Mouse (Mus musculus) kidney, adult 8-10 months (tissue): Measurements from ENCODE around the gene Slc11a2.

Source experiments
- DNase-seq, 2 experiments: peaks; one replicate each; pipeline ENCODE4 v3.0.0; 2022

Slc11a2 gene

DNA sequence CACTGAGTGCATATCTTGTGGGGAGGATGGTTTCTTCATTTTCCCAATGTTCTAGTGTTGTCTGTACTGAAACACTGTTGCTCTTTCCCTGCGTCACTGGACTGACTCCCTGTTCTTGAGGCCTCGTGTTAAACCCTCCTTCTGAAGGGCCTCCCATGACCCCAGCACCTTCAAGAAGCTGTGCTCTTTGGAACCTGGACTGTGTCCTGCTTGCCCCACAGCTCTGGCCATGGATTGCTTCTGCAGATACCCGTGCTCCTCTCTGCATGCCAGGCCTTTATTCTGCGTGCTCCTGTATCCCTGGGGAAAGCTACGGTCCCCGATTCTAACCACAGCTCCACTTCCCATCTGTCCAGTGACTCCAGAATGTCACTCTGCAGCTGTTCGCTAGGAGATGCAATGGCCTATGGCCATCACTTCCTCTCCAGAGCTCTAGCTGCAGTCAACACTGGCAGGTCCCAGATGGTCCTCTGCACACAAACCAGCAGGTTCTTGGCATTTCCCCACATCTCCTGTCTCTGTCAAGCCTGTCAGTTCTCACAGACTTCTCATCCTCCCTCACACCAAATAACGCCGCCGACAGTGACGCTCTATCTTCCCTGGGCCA lies 5.2 kb upstream of the Slc11a2 start:
- DNase-seq: peak; percentile 55 to 69

DNA sequence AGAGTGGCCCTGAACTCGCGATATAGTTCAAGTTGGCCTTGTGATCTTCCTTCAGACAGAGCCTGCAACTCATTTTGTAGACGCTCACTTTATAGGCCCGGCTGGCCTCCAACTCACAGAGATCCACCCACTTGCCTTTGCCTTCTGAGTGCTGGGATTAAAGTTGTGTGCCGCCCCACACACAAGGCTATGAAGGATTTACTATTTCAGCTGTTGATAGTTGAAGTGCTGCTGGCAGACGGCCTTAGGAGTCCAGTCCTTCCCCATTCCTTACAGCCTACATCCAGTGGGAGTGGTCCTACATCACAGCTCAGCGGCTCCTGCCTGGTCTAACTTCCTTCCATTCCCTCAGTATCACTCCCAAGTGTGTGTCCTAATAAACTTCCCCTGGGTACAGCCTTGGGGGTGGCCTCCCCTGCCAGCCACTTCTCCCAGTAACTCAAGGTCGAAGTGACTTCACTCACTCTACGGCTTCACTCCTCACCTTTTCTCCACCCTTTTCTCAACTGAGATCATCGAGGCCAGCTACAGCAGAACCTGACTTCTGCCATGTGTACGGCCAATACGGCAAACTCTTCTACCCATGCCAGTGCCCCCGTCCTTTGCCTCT lies 3.5 kb upstream of the Slc11a2 start:
- DNase-seq: no peak

DNA sequence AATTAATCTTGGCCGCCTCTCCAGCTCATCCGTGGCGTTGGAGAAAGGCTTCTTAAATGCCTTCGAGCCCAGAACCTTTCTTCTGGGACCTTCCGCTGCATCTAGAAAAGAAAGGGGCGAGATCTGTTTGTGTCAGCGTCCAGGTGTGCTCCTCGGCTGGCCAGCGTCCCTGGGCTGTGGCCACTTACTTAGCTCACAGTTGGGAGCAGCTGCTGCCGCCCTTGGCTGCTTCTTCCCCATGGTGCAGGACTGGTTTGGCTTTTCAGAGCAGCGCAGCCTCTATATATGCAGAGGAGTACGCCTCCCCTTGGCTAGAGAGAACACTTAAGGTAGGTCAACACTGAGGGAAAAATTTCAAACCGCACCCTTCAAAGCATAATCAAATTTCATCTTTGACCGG lies 956 bp downstream of the Slc11a2 start:
- peak in 1 of 2 experiments; percentile 53 for DNase-seq

DNA sequence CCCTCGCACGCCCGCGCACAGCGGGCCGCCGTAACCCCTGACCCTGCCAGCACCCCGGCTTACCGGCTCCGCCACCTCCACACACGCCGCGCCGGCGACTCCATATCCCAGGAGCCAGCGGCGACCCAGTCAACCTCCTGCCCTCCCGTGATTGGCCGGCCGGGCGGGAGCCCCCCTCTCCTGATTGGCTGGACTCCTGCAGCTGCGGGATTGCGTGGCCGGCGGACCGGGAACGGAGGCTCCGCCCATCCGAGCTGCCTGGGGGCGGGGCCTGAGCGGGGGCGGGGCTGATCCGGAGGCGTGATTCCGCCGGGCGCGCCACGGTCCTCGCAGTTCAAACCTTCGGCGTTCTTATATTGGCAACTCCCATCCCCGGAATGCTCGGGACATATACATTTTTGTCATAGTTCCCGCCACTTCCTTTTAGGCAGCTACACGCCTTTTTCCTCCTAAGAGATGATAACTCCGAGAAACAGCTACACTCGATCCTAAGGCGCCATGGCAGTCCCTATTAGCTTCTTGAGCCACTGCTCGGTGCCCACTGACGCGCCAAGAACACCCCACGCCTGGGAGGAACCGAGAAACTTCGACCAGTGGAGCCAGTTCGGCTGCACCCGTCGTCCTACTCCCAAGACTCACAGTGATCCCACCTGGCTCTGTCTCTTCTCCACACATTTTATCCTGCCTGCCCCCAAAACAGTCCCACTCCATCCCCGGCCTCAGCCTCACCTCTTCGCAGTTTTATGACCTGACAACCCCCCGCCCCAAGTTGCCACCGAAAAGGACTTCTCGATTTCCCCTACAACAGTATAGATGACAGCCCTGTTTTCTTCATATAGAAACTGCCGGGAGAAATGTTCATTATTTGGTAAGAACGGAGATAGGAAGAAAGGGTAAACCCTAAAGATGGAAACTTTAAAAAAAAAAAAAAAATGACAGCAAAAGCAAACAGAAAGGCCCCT lies 1.7 kb downstream of the Slc11a2 start:
- DNase-seq: peak; percentile 96

DNA sequence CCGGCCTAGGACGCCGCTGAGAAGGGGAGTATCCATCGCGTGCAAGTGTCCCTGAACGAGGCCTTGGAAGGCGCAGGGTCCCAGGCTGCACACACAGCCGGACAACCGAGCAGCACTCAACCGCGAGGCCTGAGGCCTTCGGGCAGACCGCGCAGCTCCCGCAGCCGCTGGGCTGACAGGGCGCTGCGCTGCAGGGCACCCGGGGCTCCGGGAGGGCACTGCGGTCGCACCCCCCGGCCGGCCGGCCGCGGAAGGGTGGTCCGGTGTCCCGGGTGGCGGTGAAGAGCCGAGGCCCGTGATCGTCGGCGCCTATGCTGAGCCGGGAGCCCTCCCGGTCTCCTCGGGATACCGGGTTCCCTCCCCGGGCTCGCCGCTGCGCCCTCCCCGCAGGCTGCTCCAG lies 2.4 kb downstream of the Slc11a2 start:
- no peak for DNase-seq

DNA sequence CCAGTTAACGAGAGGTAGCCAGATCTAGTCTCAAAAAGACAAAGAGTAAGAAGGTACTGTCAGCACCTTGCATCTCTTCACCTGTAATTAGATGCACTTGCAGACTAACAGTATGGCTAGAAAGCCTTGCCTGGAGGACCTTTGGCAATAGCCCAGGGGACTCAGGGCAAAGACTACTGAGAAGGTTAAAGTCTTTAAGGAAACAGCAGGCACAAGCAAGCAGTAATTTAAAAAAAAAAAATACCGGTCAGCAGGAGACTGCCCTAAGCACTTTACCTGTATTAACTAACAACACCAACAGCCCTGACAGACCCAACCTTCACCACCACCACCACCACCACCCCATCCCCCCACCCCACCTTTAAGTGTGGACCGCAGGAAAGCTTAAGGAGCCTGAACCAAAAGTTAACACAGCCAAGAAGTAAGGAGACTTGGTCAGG lies 3.1 kb downstream of the Slc11a2 start, which contains the start of gene Gm5475:
Gene Gm5475, plus strand, starts transcription at position 390 of the 440 bp plus-strand sequence.
- DNase-seq: peak; percentile 79 to 88

DNA sequence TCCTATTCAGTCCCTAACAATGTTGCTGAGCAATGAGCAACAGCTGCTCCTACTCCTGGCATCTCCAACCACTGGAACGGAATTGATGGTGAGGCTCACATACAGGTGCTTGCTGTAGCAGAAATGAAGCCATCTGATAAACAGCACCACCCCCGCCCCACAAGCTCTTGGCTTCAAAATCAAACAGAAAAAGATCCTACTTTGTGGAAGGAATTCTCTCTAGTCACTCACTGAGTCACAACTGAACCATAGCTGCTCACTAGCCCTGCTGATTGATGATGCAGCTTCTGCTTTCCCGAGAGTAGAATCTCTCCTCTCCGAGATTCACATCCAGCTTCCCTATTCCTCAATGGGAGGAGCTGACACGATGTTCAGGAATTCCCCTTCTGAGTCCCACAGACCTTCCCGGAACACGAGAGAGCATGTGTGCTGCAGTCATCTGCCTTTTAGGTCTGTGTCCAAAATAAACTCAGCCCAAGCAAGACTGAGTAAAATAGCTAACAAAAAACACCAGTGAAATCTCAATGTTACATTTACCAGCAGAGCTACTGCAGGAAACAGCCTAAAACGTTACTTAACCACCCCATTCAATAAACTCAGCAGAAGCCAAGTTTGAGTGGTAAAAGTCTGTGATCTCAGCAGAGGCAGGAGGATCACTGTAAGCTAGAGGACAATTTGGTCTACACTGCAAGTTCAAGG lies 3.7 kb downstream of the Slc11a2 start:
- no peak for DNase-seq

DNA sequence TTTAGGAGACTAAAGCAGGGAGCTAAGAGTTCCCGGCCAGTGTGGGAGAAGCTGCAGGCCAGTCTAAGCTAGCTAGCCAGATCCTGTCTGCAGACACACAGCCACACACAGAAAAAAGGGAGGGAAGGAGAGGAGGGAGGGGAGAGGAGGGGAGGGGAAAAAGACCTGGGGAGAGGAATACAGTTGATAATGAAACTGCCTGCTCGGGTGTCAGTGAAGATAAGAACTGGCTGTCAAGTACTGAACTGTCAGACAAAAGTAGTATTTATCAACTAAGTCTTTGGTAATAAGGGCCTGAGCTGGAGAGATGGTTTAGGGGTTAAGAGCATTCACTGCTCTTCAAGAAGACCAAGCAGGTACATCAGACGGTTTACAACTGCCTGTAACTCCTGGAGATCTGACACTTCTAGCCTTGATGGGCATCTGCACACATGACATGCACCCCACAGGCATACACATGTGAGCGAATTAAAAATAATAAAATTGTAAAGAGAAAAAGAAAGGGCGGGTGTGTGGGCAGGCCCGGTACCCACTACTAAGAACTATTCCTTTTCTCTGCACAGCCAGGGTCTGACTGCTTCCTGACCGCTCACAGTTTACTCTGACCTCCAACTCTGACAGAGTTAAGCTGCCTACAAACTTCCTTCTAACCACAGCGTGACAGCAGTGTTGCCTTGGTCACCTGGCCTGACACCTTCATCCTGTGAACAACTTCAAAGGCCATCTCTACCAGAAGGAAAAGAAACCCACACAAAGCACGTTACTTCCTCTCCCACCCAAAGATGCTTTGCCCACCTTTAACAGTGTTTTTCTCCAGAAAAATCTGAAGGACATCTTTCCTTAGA lies 4.7 kb downstream of the Slc11a2 start:
- DNase-seq: no peak

DNA sequence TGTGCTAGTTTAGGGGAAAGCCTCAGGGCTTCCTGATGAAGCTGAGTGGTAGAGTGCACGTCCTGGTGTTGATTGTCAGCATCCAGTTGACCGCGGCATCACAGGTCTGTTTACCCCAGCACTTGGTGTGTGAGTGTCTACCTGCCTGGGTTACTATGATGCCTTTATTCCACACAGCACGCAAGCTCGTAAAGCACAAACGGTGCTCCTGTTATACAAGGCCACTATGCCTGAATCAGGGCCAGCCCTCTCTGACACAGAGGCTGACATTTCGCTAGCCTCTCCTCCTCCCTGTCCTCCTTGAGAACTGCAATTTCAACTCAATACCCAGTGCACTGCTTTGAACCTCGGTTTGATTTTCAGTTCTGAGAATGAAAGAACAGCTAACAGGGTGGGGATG lies 5.6 kb downstream of the Slc11a2 start:
- DNase-seq: no peak

DNA sequence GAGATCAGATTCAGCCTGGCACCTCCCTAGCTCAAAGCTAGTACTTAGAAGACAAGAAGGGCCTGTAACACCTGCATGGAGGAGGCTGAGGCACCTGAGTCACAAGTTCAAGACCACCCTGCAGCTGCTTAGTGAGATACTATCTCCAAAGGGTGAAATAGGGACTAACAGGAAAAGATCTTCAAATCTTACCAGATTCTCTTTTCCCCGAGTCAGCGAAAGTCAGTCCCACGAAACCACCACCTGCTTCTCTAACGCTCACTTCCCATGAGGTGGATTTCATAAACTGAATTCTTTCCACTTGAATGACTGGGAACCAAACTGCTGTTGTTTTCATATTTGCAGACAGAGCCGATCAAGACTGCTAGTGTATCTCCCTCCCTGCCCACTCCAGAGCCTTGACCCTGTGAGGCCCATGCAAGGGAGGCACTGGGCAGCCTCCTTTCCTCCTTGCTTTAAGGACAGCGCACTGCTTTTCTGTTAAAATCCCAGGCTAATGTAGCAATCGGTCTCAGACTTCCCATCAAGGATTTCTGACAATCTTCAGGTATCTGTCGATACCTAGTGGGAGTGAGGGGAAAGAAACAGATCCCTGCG lies 6.9 kb downstream of the Slc11a2 start:
- DNase-seq: no peak

DNA sequence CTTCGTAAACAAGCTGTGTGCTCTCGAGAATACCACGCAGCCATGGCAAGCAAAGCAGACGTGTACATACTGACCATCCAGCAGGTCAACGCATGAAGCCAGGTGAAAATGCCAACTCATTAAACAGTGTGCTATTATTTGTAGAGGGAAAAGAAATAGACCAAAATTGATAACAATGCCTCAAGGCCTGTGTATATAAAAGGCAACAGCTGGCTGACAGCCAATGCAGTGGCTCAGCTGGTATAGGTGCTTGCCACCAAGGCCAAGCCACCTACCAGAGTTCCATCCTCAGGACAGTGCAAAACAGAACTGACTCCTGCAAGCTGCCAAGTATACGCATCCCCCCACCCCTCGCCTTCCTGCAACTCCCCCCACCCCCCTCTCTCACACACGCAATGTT lies 9.2 kb downstream of the Slc11a2 start:
- DNase-seq: no peak

DNA sequence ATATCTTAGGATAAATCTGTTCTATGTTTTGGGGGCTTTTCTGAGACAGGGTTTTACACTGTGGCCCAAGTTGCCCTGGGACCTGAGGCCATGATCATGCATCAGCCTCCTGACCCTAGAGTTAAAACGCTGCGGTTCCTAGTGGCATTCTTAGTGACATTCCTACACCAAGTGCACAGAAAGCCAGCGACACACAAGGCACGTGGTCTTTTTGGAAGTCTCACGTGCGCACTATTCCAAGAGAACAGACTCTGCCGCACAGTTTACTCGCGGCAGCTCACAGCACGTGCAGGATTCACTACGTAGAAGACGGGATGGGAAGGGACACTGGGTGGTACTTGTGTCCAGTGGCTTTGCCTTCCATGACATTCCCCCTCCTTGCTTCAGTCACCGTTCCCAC lies 9.9 kb downstream of the Slc11a2 start:
- no peak for DNase-seq

DNA sequence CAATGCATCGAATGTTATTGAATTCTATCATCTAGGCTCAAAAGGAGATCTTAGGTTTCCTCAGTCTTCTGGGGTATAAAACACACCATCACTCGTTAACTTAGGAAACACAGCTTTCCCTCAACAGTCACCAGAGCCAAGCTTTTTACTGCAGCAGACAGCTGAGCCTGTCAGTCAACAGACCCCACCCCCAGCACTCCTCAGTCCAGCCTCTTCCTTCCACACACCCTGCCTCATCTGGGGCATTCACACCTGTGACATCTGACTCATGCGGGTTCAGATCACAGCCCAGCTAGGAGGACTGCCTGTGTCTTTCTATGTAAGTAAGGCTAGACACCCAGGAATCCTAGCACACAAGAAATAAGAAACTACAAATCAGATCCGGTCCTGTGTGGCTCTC lies 10.9 kb downstream of the Slc11a2 start:
- DNase-seq: peak in 1 of 2 experiments; percentile 46

DNA sequence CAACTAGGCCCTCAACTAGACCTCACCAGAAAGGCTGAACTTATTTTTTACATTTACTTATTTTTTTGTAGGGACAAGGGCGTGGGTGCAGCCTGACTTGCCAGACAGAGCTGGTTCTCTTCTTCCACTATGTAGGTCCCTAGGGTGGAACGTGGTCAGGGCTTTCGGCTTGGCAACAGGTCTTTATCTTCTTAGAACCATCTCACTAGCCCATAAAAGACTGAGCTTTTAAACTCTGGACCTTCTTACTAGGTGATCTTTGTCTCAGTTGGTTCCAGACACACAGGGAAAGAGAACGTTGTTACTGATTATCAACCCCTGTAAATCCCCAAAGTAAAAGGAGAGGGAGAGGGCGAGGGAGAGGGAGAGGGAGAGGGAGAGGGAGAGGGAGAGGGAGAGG lies 11.6 kb downstream of the Slc11a2 start:
- no peak for DNase-seq

DNA sequence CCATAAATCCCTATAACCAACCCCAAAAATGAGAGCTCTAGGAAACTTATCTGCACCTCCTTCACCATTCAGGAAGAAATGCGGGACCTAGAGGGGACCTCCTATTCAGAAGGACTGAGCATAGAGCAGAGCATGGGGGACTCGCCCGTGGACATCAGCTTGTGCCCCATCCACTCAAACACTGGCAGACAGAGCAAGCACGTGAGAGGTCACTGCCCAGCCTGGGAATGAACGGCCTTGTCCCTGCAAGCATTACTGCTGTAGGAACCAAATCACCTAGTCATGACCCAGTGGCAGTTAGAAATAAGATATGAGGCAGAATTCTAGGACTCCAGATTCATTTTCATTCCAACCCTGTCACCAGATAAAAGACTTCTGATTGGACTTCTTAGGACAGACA lies 13.1 kb downstream of the Slc11a2 start:
- no peak for DNase-seq

DNA sequence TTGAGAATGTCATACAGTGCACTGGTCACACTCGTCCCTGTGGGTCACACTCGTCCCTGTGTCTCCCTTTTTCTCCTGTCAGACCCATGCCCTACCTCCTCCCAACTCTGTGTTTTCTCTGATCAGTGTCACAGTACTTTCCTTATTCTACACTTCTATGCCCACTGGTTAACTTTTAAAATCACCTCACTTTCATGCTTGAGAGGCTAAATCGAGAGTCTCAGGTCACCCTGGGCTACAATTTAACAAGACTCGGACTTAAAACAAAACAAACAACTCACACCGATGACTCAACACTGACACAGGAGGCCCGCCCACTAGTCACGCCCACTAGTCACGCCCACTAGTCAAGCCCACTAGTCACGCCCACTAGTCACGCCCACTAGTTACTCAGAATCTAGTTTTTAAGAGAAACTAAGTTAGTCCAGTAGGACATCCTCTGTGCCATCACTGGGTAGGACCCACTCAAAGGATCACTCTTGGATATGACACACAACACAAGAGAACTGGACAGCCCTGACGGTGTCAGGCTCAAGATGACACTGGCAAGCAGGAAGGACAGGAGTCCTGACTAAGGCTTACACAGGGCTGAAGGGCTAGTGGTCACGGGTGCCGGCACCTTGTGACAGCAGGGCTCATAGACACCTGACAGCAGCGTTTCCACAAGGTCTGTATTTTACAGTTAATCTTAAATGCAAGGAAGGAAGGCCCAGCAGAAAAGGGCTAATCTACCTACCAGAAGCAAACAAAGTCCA lies 13.8 kb downstream of the Slc11a2 start:
- DNase-seq: peak; percentile 89 to 91

DNA sequence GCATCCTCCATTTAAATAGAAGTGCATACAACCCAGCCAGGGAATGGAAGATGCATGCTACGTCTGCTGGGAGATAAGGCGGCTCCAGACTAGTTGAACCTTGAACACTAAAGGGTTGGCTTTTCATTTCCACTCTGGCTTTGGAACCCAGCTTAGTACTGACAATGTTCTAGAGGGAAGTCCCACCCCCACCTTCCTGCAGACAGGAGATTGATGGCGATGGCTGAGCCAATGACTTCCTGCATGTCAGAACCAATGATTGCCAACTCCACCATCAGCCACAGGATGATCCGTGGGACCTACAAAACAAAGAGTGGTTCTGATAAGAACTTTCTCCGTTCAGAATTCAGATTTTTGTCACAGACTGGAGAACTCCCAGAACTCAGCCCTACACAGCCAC lies 18.8 kb downstream of the Slc11a2 start:
- DNase-seq: no peak

DNA sequence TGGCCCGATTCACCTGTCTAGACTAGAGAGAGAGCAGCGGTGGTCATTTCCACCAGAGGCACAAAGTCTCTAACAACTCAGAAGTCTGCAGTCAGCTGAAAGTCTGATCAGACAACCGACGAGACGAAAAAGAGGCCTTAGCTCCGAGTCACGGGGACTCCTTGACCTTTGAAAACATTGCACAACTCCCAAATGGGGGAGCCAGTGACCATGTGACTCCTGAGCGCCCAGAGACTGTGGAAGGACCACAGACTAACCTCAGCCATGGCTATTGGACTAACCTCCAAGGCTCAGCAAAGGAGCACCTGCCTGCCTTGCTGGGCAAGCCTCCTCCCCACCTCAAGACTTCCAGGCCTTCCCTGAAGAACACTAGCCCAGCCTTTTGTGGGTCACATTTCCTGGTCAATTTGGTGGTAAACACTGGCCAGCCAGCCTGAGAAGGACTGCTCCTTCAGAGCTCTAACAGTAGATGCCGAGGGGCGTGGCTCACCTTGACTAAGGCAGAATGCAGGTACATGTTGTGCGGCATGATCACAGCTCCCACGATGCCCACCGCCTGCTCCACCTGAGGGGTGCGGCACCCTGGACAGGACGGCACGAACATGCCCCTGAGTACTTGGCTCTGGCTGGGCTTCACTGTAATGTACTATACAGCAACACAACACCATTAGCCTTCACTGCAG lies 21.4 kb downstream of the Slc11a2 start:
- DNase-seq: peak; percentile 82 to 87

DNA sequence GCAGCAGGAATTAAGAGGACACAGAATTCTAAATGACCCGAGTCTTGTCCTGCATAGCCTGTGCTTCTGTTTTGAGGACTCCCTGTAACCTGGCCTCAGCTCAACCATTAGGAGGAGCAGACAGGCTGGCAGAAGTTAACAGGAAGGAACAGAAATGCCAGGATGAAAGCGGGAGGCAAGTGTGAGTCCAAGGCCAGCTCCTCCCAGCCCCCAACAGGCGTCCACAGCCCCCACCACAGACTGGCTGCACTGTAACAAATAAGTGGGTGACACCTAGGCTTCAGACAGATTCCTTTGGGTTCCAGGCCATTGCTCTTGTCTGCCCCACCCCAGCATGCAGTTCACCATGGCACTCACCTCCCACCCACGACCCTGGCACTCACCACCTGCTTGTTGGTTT lies 22.1 kb downstream of the Slc11a2 start:
- DNase-seq: no peak

DNA sequence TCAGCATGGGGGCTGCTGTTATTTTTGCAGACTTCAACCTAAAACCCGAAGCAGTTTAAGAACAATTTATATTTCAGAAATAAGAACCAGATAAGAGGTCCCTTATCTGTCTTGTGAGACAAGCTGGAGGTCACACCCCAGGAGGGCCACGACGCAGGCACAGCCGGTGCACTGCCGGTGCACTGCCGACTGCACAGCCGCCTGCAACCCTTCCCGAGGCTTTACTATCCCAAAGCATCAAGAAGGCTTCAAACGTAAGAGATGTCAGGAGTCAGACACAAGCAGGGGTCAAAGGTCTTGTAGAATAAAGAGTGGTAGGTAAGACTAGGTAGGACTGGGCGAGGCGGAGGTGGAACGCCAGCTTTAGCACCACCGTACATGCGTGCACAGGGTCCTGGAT lies 22.5 kb downstream of the Slc11a2 start:
- DNase-seq: no peak
